Mouse (Mus musculus) heart, embryonic 11.5 days (tissue): ENCODE data around the gene Efnb1. TPM values are rescaled to one million over a fixed set of nuclear protein-coding genes. Genes with fewer than 3 reads are reported as not detected.

Experiments
- ATAC-seq: fragments of 200-750 bp; cut with Nextera tagmentation; replicated peaks from 2 replicates; pipeline ENCODE4 v1.8.0; 2017; ENCODE audit warnings: moderate library complexity; ENCODE audit not compliant: insufficient number of reproducible peaks, low FRiP score, low TSS enrichment
- H3K27ac ChIP-seq: fragments of 300-500 bp; sonication (generic); 2 replicates; pipeline ENCODE4 v1.5.1; 2014; ENCODE audit warnings: mild to moderate bottlenecking, low read depth, low read length
- H3K27me3 ChIP-seq: fragments of 300-500 bp; sonication (generic); 2 replicates; pipeline ENCODE4 v1.6.1; 2014; ENCODE audit warnings: mild to moderate bottlenecking, low read length, mixed read lengths; ENCODE audit not compliant: control insufficient read depth, insufficient read depth
- H3K36me3 ChIP-seq: fragments of 300-500 bp; sonication (generic); 2 replicates; pipeline ENCODE4 v1.6.1; 2014; ENCODE audit warnings: mild to moderate bottlenecking, low read length, moderate library complexity, mixed read lengths; ENCODE audit not compliant: control insufficient read depth, insufficient read depth
- H3K4me1 ChIP-seq: fragments of 300-500 bp; sonication (generic); 2 replicates; pipeline ENCODE4 v1.6.1; 2014; ENCODE audit warnings: low read length; ENCODE audit not compliant: control insufficient read depth, insufficient read depth
- H3K4me2 ChIP-seq: fragments of 300-500 bp; sonication (generic); 2 replicates; pipeline ENCODE4 v1.6.1; 2014; ENCODE audit warnings: mild to moderate bottlenecking, moderate library complexity
- H3K4me3 ChIP-seq: fragments of 300-500 bp; sonication (generic); 2 replicates; pipeline ENCODE4 v1.5.1; 2014; ENCODE audit warnings: low read depth, low read length
- H3K9ac ChIP-seq: fragments of 300-500 bp; sonication (generic); 2 replicates; pipeline ENCODE4 v1.6.1; 2014; ENCODE audit warnings: mild to moderate bottlenecking, low read depth, low read length, moderate library complexity
- H3K9me3 ChIP-seq: fragments of 300-500 bp; sonication (generic); replicated peaks from 2 replicates; pipeline ENCODE4 v1.6.1; 2016; ENCODE audit warnings: low read length; ENCODE audit not compliant: control insufficient read depth
- WGBS: fragments of 180-500 bp; shearing (Covaris S2); extraction: QIAGEN DNeasy Blood & Tissue Kit; methylation state at CpG from one replicate; pipeline ENCODE4 v1.1.7; 2014; ENCODE audit not compliant: insufficient replicate concordance; 5-methylcytosine and 5-hydroxymethylcytosine counted together
- polyA plus RNA-seq: library from polyadenylated mRNA; unstranded; fragments of >200 nt; fragmentation: Nextera tagmentation; extraction: Ambion mirVana; gene quantifications from 2 replicates; pipeline ENCODE4 v1.2.1, GENCODE M21; 2014

Gene Efnb1
- polyA plus RNA-seq, 1 experiment from 2014 or later, result 16.0 TPM

- Histone ChIP-seq H3K4me1 (no peaks in the 10 kb centered on the region), H3K9ac (no peak overlapping the region), H3K9me3 (no peaks in the 10 kb centered on the region), H3K4me2 (no peak overlapping the region), H3K4me3 (no peak overlapping the region), H3K27ac (no peak overlapping the region), H3K36me3 (no peaks in the 10 kb centered on the region), H3K27me3 (peaks cover 16% of the 10 kb centered on the region; the same call in 1 of the 2 replicates)
- 66% methylated on average over 3 of the region's 3 CpGs for WGBS
- ATAC-seq, result no peak
Measured at GRCm38 (mm10) chrX:99150712-99151111, 14.8 kb downstream of the Efnb1 start.

GRCm38 (mm10) chrX:99151434-99151833, 15.5 kb downstream of the Efnb1 start:
- Histone ChIP-seq H3K9ac (no peak overlapping the region), H3K27me3 (peaks cover 17% of the 10 kb centered on the region; the same call in 1 of the 2 replicates), H3K36me3 (no peaks in the 10 kb centered on the region), H3K4me3 (no peak overlapping the region), H3K9me3 (no peaks in the 10 kb centered on the region), H3K4me1 (peaks cover 3% of the 10 kb centered on the region; the same call in 1 of the 2 replicates), H3K4me2 (no peak overlapping the region), H3K27ac (no peak overlapping the region)
- 88% methylated on average over 4 of the region's 4 CpGs for WGBS
- no peak for ATAC-seq

GRCm38 (mm10) chrX:99152141-99152540, 16.2 kb downstream of the Efnb1 start:
- Histone ChIP-seq H3K4me2 (no peak overlapping the region), H3K27me3 (peaks cover 17% of the 10 kb centered on the region; the same call in 1 of the 2 replicates), H3K4me3 (no peak overlapping the region), H3K9me3 (no peaks in the 10 kb centered on the region), H3K27ac (no peak overlapping the region), H3K4me1 (peaks cover 3% of the 10 kb centered on the region; the same call in 1 of the 2 replicates), H3K9ac (no peak overlapping the region), H3K36me3 (no peaks in the 10 kb centered on the region)
- ATAC-seq, result no peak
- 32% methylated on average over 3 of the region's 3 CpGs for WGBS

- no peak overlapping the region for H3K4me2 ChIP-seq
- H3K9ac ChIP-seq, result no peak overlapping the region
- no peaks in the 10 kb centered on the region for H3K36me3 ChIP-seq
- no peak overlapping the region for H3K27ac ChIP-seq
- H3K9me3 ChIP-seq, result no peaks in the 10 kb centered on the region
- ATAC-seq, result no peak
- 34% methylated on average over 9 of the region's 9 CpGs for WGBS
- H3K4me1 ChIP-seq, result peaks cover 3% of the 10 kb centered on the region; the same call in 1 of the 2 replicates
- peaks cover 17% of the 10 kb centered on the region; the same call in 1 of the 2 replicates for H3K27me3 ChIP-seq
- H3K4me3 ChIP-seq, result no peak overlapping the region
Measured at GRCm38 (mm10) chrX:99152566-99153265, 16.8 kb downstream of the Efnb1 start.

GRCm38 (mm10) chrX:99153266-99153646, 17.3 kb downstream of the Efnb1 start:
- Histone ChIP-seq H3K9ac (no peak overlapping the region), H3K4me1 (peaks cover 3% of the 10 kb centered on the region; the same call in 1 of the 2 replicates), H3K9me3 (no peaks in the 10 kb centered on the region), H3K4me2 (no peak overlapping the region), H3K27me3 (peaks cover 19% of the 10 kb centered on the region; the same call in 1 of the 2 replicates), H3K4me3 (no peak overlapping the region), H3K27ac (no peak overlapping the region), H3K36me3 (no peaks in the 10 kb centered on the region)
- ATAC-seq, result no peak
- 44% methylated on average over 3 of the region's 3 CpGs for WGBS

- peaks cover 19% of the 10 kb centered on the region; the same call in 1 of the 2 replicates for H3K27me3 ChIP-seq
- H3K4me3 ChIP-seq, result no peak overlapping the region
- no peak overlapping the region for H3K27ac ChIP-seq
- 82% methylated on average over 5 of the region's 5 CpGs for WGBS
- peaks cover 3% of the 10 kb centered on the region; the same call in 1 of the 2 replicates for H3K4me1 ChIP-seq
- no peak overlapping the region for H3K9ac ChIP-seq
- ATAC-seq, result no peak
- H3K36me3 ChIP-seq, result no peaks in the 10 kb centered on the region
- H3K4me2 ChIP-seq, result no peak overlapping the region
- H3K9me3 ChIP-seq, result no peaks in the 10 kb centered on the region
Measured at GRCm38 (mm10) chrX:99154358-99154757, 18.4 kb downstream of the Efnb1 start.

- H3K9me3 ChIP-seq, result no peaks in the 10 kb centered on the region
- no peaks in the 10 kb centered on the region for H3K36me3 ChIP-seq
- H3K27ac ChIP-seq, result no peak overlapping the region
- no peak; the same call in 1 of the 2 replicates for ATAC-seq
- H3K4me1 ChIP-seq, result peaks cover 3% of the 10 kb centered on the region; the same call in 1 of the 2 replicates
- WGBS, result 68% methylated on average over 8 of the region's 8 CpGs
- no peak overlapping the region for H3K9ac ChIP-seq
- H3K27me3 ChIP-seq, result peaks cover 20% of the 10 kb centered on the region
- no peak overlapping the region for H3K4me3 ChIP-seq
- H3K4me2 ChIP-seq, result no peak overlapping the region
Measured at GRCm38 (mm10) chrX:99159020-99159419, 23.1 kb downstream of the Efnb1 start.

GRCm38 (mm10) chrX:99164111-99164510, 28.2 kb downstream of the Efnb1 start:
- H3K27ac ChIP-seq, result no peak overlapping the region
- no peak overlapping the region for H3K4me3 ChIP-seq
- H3K9ac ChIP-seq, result no peak overlapping the region
- ATAC-seq, result no peak
- no peaks in the 10 kb centered on the region for H3K4me1 ChIP-seq
- H3K9me3 ChIP-seq, result no peaks in the 10 kb centered on the region
- H3K27me3 ChIP-seq, result peaks cover 21% of the 10 kb centered on the region
- H3K36me3 ChIP-seq, result no peaks in the 10 kb centered on the region
- 81% methylated on average over 2 of the region's 2 CpGs for WGBS
- no peak overlapping the region for H3K4me2 ChIP-seq
